Mouse (Mus musculus): ENCODE results near the gene Susd6.

Susd6 gene

GRCm38 (mm10) chr12:80877215-80878092 is 87.1 kb downstream of the Susd6 start:
- no peak for DNase-seq (ENCODE audit: low spot score in 2 of 2)

GRCm38 (mm10) chr12:80878093-80878430 is 87.8 kb downstream of the Susd6 start:
- no peak for DNase-seq (ENCODE audit: low spot score in 2 of 2)

DNA sequence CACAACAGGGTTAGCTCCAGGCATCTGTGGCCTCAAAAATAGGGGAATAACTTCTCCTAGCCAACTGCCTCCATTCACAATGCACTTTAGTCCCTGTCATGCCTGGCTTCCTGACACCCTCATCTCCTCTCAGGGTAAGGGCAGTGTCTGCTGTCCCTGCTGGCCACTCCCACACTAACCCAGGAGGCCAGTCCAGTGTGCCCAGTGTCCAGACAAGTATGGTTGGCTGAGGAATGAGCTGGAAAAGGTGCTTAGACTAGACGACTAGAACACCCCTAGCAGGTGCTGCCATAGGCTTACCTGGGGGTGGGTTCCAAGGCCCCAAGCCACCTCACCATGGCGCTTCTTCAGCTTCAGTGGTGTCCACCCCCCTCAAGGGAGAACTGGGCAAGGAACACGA is 88.3 kb downstream of the Susd6 start:
- no peak for DNase-seq (ENCODE audit: low spot score in 2 of 2)

DNA sequence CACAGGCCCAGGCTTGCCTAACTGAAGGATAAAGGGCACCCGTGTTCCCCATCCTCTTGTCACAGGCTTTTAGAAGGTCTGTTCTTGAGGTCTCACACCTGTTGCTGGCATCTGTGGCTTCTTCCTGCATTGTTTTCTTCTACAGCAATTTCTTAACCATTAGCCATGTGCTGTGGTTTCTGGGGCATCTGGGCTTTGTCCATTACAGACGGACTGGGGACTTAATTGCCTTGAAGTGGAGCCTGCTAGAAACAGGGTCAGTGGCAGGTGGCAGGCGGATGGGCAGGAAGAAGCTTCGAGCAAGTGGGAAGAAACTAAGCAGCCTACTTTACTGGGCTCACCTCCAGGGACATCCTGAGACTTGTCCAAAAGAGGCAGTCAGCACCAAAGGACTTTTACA is 89.0 kb downstream of the Susd6 start:
- no peak for DNase-seq (ENCODE audit: low spot score in 2 of 2)

- no peak for DNase-seq (ENCODE audit: low spot score in 2 of 2)
Observed at GRCm38 (mm10) chr12:80881121-80881520, 90.8 kb downstream of the Susd6 start.

- no peak for DNase-seq (ENCODE audit: low spot score in 2 of 2)
Observed at GRCm38 (mm10) chr12:80883278-80883677, 93.0 kb downstream of the Susd6 start.

DNA sequence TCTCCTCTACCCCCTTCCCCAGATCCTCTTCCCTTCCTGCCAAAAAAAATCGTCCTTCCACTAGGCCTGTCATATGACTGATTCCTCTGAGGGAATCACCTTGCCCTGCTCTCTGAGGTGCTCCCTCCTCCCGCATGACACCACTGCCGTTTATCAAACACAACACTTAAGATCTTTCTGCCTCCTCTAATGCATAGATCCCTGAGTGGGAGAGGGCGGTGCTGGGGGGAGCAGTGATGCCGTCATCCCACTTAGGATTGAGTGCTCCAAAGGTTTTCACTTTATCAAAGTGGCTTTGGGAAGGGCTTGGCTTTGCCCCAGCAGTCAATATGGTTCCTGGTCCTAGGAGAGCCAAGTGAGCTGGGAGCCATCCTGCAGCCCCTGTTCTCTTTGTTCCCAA is 93.6 kb downstream of the Susd6 start:
- DNase-seq (ENCODE audit: low spot score in 2 of 2): no peak

DNA sequence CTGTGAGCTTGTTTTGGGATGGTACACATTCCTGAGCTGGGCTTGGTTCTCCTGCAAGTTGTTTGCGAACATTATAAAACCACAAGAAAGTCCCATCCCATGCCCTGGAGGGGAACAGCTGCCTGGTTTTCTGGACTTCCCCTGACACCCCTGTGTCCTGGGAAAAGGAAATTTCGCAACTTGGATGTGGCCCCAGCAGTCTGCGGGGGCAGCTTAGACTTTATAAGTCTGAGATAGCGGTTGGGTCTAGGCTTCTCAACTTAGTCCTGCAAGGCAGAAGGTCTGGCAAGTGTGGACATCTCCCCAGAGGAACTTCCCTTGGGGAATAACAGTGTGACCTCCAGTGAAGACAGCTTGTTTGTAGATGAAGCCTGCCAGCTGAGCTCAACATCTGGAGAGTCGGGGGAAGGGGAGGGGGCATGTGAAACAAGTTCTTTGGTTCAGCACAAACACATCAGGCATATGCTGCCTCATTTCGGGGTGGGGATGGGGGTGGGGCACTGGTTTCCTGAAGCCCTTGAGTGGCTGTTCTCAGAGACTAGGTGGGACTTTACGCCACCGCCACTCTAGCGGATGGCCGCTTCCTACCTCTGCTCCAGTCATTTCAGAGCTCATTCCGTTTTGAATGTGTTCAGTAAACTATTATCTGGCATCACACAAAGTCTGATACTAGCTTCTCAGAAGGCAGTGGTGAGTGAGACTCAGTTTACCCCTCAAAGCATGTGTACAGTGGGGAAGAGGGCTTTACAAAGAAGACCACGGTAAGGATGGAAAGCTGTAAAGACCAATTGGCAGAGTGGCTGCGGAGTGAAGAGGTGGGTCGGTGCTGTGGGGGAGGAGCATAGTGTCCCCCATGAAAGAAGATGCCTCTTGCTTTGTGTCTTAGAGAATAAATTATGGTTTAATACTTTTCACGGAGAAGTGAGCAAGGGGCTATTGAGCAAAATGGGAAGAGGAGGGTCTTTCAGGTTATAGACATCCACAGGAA is 95.3 kb downstream of the Susd6 start:
- no peak for DNase-seq (ENCODE audit: low spot score in 2 of 2)

GRCm38 (mm10) chr12:80887036-80887435 is 96.7 kb downstream of the Susd6 start:
- DNase-seq (ENCODE audit: low spot score in 2 of 2): no peak

DNA sequence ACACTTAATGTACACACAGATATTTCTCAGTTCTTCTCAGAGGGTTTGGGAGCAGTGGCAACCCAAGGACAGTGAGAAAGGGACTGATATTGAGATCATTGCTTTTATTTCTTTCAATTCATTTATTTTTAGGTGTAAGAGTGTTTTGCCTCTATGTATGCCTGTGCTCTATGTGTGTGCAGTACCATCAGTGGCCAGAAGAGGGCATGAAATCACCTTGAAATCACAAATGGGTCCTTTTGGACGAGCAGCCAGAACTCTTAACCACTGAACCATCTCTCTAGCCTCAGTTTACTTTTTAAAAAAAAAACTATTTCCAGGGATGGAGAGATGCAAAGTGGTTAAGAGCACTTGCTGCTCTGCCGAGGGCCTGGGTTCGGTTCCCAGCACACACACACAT is 99.0 kb downstream of the Susd6 start:
- no peak for DNase-seq (ENCODE audit: low spot score in 2 of 2)

DNA sequence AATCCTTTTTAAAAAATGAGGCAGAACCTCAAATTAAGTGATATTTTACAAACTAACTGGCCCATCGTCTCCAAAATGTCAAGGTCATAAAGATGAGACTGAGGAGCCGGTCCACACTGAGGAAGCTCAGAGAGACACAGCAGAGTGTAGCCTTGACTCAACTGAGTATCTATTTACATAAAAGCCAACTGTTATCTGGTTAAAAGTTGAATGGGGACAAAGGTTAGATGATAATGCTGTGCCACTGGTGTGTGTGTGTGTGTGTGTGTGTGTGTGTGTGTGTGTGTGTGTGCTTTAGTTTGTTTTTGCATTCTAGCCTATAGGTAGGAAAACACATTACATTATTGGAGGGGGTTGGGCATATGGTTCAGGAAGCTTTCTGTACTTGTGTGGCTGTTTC is 100.8 kb downstream of the Susd6 start:
- no peak for DNase-seq (ENCODE audit: low spot score in 2 of 2)

GRCm38 (mm10) chr12:80893720-80894494 is 103.6 kb downstream of the Susd6 start:
- DNase-seq (ENCODE audit: low spot score in 2 of 2): no peak

- peak; percentile 61 to 80 for DNase-seq (ENCODE audit: low spot score in 2 of 2)
Observed at GRCm38 (mm10) chr12:80894973-80895570, 104.8 kb downstream of the Susd6 start.

DNA sequence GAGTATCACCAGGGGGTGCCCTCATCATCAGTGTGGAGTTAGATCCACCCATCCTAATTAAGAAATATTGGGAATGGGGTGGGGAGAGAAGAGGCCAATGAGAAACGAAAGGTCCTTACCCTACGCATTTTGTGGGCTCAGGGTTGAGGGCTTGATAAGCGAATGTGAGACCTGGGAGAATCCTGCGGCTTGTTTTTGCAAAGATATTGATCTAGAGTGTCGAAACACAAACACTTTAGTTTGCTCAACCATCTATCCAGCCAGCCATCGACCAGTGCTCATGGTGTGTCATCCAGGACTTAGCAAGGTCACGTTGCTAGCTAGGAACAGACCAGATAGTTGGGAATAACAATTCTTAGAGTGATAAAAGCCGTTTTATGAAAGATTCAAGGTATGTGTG is 119.3 kb downstream of the Susd6 start:
- no peak for DNase-seq (ENCODE audit: low spot score in 2 of 2)

DNA sequence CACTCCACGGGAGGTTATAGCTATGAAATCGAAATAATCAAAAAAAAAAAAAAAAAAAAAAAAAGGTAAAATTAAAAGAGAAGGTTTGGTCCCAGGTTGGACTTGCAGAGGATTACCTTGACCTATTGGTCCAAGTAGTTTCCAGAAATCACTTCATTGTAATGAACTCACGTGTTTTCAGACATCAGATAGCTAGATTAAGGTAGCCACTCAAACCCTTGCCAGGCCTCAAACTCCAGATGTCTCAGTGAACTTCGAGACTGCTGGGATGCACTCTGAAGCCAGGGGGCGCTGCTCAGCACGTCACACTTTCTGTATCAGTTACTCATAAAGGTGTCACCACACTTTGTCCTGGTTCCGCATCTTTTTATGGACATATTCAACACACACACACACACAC is 127.5 kb downstream of the Susd6 start:
- DNase-seq (ENCODE audit: low spot score in 2 of 2): no peak

GRCm38 (mm10) chr12:80921301-80921700 is 131.0 kb downstream of the Susd6 start:
- DNase-seq (ENCODE audit: low spot score in 2 of 2): no peak

DNA sequence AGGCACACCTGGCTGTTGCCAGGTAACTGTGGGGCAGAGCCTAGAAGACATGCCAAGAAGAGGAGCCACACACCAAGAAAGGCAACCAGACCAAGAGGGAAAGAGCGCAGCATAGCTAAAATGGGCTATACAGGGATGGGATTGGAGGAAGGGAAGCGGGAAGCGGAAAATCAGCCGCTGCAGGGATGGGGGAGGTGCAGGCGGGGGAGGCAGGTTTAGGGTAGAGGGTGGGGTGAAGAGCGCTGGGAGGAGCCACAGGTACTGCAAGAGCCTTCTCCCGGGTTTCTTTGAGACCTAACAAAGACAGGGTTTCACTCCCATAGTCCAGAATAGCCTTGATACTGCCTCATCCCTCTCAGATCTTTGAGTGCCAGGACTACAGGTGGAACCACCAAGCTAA is 132.6 kb downstream of the Susd6 start:
- peak in 1 of 2 experiments; percentile 6 for DNase-seq (ENCODE audit: low spot score in 2 of 2)

- DNase-seq (ENCODE audit: low spot score in 2 of 2): no peak
Observed at GRCm38 (mm10) chr12:80923602-80924001, 133.3 kb downstream of the Susd6 start.

DNA sequence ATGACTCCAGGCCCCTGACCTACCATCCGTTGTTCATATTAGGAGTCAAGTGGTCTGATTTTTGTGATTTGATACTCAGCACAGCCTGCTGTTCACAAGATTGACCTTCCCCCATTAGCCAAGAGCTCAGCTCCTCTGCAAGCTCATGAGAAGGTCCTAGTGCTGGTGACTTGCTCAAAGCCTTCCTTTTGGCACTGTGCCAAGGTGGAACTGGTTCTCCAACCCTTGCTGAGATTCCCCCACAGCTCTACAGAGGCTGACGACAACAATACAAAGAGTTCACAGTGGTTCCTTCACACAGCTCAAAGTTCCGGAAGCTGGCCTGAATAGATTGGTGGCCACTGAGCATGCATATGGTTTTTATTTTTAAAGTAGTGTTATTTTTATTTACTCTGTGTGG is 133.9 kb downstream of the Susd6 start:
- no peak for DNase-seq (ENCODE audit: low spot score in 2 of 2)

DNA sequence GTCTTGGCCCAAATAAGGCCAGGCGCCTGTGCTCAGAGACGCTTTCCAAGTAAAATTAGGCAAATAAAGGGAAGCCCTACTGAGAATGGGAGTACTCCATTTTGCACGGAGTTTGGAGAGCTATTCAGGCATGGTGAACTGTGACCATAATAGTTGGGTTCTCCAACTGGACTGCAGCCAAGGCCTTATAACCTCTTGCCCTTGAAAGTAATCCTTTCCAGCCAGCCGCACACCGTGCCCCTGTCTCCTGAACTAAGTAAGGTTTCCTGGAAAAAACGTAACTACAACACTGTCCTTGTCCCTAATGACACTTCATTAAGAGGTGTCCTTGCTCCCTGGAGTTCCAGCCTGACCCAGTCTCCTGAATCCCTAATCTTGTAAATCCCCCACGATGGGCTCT is 135.6 kb downstream of the Susd6 start:
- DNase-seq (ENCODE audit: low spot score in 2 of 2): no peak

- no peak for DNase-seq (ENCODE audit: low spot score in 2 of 2)
Observed at GRCm38 (mm10) chr12:80926550-80926949, 136.2 kb downstream of the Susd6 start.

DNA sequence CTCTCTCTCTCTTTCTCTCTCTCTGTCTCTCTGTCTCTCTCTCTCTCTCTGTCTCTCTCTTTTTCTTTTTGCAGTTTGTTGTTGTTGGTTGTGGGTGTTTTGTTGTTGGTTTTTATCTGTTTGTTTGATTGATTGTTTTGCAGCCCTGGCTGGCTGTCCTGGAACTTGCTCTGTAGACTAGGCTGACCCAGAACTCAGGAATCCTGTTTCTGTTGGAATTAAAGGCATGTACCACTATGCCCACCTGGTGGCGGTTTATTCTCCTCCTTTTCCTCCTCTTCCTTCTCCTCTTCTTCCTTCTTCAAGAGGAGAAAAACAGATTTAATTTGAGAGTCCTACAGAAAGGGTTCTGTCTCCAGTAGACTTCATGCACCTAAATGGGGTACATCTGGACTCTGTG is 137.2 kb downstream of the Susd6 start:
- no peak for DNase-seq (ENCODE audit: low spot score in 2 of 2)
